Mouse (Mus musculus): ENCODE measurements at regions not wholly inside any gene's neighbourhood (a gene's known extent, or its start where the extent isn't known, plus 50 kb on each side); places are given as distances from the start of the nearest gene placed in this dataset.

DNA sequence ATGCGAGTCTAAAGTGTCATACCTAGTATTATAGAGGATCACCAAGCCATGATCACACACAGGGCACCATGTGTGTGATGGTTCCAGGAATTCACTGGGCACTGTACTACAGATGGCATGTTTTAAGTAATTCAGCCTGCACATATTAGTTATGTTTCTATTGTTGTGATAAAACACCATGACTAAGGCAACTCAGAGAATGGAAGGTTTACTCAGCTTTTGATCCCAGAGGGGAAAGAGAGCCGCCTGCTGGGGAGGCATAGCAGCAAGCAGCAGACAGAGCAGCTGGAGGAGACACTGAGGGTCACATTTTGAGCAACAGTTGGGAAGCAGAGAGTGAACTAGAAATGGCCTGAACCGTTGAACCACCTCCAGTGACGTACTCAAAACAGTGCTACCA, 88.2 kb upstream of the Ctbp2 start:
- H3K4me1 ChIP-seq (ENCODE audit: control insufficient read depth, insufficient read depth, low read length): no peaks in the 10 kb centered on the region

DNA sequence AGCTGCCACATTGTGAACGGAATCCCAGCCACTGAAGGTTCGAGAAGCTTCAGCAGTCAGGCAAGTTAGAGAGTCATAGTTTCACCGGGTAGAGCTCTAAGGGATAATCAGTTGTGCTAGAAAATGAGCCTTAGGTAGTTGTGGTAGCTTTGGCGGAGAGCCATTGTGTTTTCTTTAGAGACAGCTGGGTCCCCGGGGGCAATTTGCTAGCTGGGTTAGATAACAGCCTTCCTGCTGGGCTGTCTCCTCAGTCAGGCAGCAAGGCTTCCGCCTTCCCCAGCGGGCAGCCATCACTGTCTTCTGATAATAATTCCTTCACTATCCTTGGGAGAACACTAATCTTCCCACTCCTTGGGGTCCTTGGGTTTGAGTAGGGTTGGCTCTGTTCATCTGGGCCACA, 81.5 kb upstream of the Ctbp2 start:
- no peak overlapping the region for H3K4me3 ChIP-seq (ENCODE audit: insufficient read depth, low read length)

More for the DNA sequence above, 88.2 kb upstream of the Ctbp2 start:
- no peak for TF ChIP-seq CTCF (IDR thresholded peaks at IDR 0.05; ENCODE audit: low read depth, low read length)
- TF ChIP-seq POLR2A (IDR thresholded peaks at IDR 0.05; ENCODE audit: borderline replicate concordance, low read depth, low read length): no peak
- Histone ChIP-seq H3K4me3 (ENCODE audit: insufficient read depth, low read length) (no peak overlapping the region), H3K27ac (ENCODE audit: insufficient read depth, low read depth, low read length) (no peak overlapping the region)

DNA sequence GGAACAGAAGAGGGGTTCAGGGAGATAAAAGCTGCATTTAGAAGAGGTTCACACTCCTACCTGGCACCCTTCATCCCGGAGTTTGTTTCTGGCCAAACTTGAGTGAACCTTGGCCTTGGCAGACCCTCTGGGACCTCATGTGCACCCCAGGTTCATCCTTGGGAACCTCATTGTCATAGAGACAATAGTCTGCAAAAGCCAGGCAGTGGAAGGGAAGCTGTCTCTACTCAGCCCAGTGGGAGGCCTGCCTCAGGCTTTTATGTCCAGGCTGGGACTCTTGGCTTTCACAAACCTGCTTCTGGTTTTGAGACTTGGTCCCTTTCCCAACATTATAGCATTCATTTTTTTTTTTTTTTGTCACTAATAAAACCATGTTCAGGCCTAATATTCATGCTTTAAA, 80.3 kb upstream of the Ctbp2 start:
- Histone ChIP-seq H3K4me1 (ENCODE audit: control insufficient read depth, insufficient read depth, low read length) (no peaks in the 10 kb centered on the region), H3K27ac (ENCODE audit: insufficient read depth, low read depth, low read length) (no peak overlapping the region), H3K4me3 (ENCODE audit: insufficient read depth, low read length) (no peak overlapping the region)
- TF ChIP-seq POLR2A (IDR thresholded peaks at IDR 0.05; ENCODE audit: borderline replicate concordance, low read depth, low read length) (no peak), CTCF (IDR thresholded peaks at IDR 0.05; ENCODE audit: low read depth, low read length) (no peak)

More for the DNA sequence above, 81.5 kb upstream of the Ctbp2 start:
- no peak overlapping the region for H3K27ac ChIP-seq (ENCODE audit: insufficient read depth, low read depth, low read length)
- TF ChIP-seq POLR2A (IDR thresholded peaks at IDR 0.05; ENCODE audit: borderline replicate concordance, low read depth, low read length) (no peak), CTCF (IDR thresholded peaks at IDR 0.05; ENCODE audit: low read depth, low read length) (no peak)
- H3K4me1 ChIP-seq (ENCODE audit: control insufficient read depth, insufficient read depth, low read length): no peaks in the 10 kb centered on the region

DNA sequence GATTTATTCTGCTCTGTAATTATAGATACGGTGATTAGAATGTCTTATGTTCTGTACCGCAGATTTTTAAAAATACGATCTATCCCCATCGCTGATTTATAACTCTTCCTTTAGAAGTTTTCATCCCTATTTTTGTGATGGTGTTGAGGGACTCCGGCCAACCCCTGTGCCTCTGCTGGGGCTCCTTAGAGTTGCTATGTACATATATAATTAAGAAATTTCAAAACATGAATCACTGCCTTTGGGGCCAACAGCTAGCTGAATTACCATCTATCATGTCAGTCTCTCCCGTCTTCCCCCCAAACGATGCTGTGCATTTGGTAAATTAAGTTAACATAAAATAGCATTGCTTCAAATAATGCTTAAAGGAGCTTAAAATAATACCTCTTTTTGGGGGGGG, 79.8 kb upstream of the Ctbp2 start:
- TF ChIP-seq POLR2A (IDR thresholded peaks at IDR 0.05; ENCODE audit: borderline replicate concordance, low read depth, low read length): no peak
- no peak for TF ChIP-seq CTCF (IDR thresholded peaks at IDR 0.05; ENCODE audit: low read depth, low read length)
- Histone ChIP-seq H3K27ac (ENCODE audit: insufficient read depth, low read depth, low read length) (no peak overlapping the region), H3K4me3 (ENCODE audit: insufficient read depth, low read length) (no peak overlapping the region), H3K4me1 (ENCODE audit: control insufficient read depth, insufficient read depth, low read length) (no peaks in the 10 kb centered on the region)

DNA sequence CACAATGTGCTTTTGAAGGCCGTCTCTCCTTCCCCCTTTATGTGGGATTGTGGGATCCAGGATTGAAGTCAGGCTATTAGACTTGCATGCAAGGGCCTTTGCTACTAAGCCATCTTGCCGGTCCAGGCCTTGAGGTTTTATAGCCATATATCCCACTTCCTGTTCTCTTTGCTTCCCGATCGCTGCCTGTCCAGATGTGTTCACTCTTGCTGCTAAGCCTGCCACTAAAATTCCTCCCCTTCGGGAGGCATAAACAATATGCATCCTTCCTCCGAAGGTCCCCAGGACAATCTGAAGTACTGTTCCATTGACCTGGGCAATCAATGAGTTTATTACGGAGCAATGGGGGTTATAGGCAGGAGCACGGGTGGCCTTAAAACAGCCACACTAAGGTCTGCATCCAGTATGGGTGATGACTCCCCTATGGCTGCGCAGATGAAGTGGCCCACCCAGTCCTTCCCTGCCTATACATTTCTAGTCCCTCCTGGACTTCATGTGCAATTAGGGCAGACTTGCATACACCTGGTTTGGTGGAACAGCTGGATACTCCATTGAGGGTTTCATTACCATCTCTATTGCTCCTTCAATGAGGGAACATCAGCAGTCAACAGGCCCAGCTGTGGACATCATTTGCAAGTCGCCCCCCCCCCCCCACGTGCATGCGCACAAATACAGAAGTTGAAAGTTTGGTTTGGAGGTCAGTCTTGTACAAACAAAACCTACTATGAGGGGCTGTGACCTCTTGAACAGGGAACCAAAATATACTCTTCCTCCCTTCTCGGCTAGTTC, 78.1 kb upstream of the Ctbp2 start:
- H3K27ac ChIP-seq (ENCODE audit: insufficient read depth, low read depth, low read length): no peak overlapping the region
- H3K4me1 ChIP-seq (ENCODE audit: control insufficient read depth, insufficient read depth, low read length): no peaks in the 10 kb centered on the region
- H3K4me3 ChIP-seq (ENCODE audit: insufficient read depth, low read length): no peak overlapping the region
- TF ChIP-seq CTCF (IDR thresholded peaks at IDR 0.05; ENCODE audit: low read depth, low read length) (no peak), POLR2A (IDR thresholded peaks at IDR 0.05; ENCODE audit: borderline replicate concordance, low read depth, low read length) (no peak)

DNA sequence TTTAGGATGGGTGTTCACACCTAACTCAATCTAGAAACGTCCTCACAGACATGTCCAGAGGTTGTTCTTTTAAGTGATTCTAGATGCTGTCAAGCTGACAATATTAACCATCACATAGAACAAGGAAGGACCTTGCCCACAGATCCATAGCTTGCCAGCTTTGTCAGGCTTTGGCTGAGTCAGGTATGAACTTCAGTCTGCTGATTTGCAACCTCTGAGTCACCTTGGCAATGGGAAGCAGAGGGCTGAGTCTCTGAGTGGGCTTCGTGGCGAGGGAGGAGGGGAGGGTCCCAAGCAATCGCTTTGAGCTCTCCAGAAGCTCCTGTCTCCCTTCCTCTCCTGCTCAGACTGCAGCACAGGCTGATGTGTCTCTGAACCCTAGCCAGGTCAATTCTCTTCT, 74.9 kb upstream of the Ctbp2 start:
- no peak for TF ChIP-seq POLR2A (IDR thresholded peaks at IDR 0.05; ENCODE audit: borderline replicate concordance, low read depth, low read length)
- TF ChIP-seq CTCF (IDR thresholded peaks at IDR 0.05; ENCODE audit: low read depth, low read length): no peak
- no peak overlapping the region for H3K27ac ChIP-seq (ENCODE audit: insufficient read depth, low read depth, low read length)
- no peaks in the 10 kb centered on the region for H3K4me1 ChIP-seq (ENCODE audit: control insufficient read depth, insufficient read depth, low read length)
- no peak overlapping the region for H3K4me3 ChIP-seq (ENCODE audit: insufficient read depth, low read length)

DNA sequence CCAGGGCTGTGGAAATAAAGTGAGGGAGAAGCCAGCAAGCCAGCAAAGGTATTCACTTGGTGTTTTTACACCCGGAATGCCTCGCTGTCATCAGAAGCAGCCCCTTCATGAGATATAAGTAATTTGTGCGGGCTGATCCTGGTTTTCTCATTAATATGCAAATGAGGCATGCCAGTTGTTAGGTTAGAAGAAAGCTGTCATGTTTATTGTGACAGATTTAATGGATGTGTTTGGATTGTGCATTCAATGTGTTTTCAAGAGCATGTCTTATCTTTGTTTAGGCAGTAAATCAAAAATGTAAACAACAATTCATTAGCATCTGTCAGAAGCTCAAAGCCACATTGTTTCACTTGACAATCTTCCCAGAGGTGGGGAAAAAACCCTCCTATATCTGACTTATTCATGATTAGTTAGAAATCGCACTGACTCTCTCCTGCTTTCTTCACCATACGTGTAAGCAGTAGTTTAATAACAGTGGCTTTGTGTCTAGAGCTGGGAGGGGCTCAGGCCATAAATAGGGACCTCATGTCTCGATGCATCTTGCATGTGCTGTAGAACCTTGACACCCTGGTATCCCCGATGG, 65.8 kb upstream of the Ctbp2 start:
- H3K4me1 ChIP-seq (ENCODE audit: control insufficient read depth, insufficient read depth, low read length): no peaks in the 10 kb centered on the region
- H3K4me3 ChIP-seq (ENCODE audit: insufficient read depth, low read length): no peak overlapping the region
- no peak overlapping the region for H3K27ac ChIP-seq (ENCODE audit: insufficient read depth, low read depth, low read length)
- no peak for TF ChIP-seq CTCF (IDR thresholded peaks at IDR 0.05; ENCODE audit: low read depth, low read length)
- no peak for TF ChIP-seq POLR2A (IDR thresholded peaks at IDR 0.05; ENCODE audit: borderline replicate concordance, low read depth, low read length)

DNA sequence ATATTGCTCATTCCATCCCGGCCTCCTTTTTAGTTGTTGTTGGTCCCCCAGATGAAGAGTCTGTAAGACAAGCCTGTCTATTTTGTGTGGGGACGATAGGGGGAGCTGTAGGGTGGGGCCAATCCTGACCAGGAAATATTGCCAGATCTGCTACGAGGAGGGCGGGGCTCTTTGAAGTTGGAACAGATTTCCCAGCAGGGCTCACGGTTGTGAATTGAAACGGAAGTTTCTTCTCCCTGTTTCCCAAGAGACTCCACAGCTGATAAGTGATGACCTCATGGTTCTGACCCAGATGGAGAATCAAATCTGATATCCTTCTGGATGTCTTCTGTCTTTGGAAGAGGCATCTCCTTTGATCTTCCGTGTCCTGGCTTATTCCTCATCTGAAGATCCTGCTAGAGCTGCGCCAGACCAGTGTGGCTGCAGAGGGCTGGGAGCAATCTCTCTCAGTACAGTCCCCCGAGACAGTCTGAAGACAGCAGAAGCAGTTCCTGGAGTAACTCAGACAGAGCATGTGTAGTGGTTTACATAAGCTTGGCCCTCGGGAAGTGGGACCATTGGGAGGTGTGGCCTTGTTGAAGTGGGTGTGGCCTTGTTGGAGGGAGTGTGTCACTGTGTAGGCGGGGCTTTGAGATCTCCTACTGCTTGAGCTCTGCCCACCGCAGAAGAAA, 61.9 kb upstream of the Ctbp2 start:
- Histone ChIP-seq H3K4me3 (ENCODE audit: insufficient read depth, low read length) (0 out of 2 replicates have a peak overlapping the region, but pooled peaks have one; percentile 2), H3K4me1 (ENCODE audit: control insufficient read depth, insufficient read depth, low read length) (no peaks in the 10 kb centered on the region), H3K27ac (ENCODE audit: insufficient read depth, low read depth, low read length) (no peak overlapping the region)
- no peak for TF ChIP-seq POLR2A (IDR thresholded peaks at IDR 0.05; ENCODE audit: borderline replicate concordance, low read depth, low read length)
- no peak; the same call in 1 of the 2 replicates for TF ChIP-seq CTCF (IDR thresholded peaks at IDR 0.05; ENCODE audit: low read depth, low read length)

DNA sequence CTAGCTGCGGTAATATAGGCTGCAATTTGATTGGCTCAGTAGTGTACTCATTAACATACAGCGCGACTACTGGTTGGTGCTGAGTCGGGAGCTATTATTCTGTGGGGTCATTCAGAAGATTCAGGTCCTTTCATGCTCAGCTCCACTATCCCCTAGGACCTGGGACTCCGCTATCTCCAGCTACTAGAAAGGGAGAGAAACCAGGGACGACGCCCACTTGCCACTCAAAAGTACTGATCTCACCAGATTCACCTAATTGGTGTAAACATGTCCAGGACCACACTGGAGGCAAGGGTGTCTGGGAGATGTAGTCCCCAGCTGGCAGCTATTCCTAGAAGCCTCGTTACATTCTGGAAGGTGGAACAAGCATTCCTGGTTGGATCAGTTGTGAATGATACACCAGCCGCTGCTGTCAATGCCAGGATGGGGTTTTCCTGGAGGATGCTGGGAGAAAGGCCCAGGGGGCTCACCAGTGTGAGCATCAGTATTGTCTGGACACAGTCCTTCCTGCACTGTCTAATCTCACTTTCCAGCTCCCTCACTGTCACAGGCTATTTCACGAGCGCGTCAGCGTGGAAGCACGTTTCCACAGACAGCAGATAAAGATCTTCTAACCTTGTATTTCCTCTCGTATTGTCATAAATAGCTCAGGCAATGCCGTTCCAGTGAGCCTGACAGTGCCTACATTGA, 60.9 kb upstream of the Ctbp2 start:
- TF ChIP-seq POLR2A (IDR thresholded peaks at IDR 0.05; ENCODE audit: borderline replicate concordance, low read depth, low read length) (no peak), CTCF (IDR thresholded peaks at IDR 0.05; ENCODE audit: low read depth, low read length) (no peak)
- H3K4me1 ChIP-seq (ENCODE audit: control insufficient read depth, insufficient read depth, low read length): no peaks in the 10 kb centered on the region
- H3K27ac ChIP-seq (ENCODE audit: insufficient read depth, low read depth, low read length): no peak overlapping the region
- no peak overlapping the region for H3K4me3 ChIP-seq (ENCODE audit: insufficient read depth, low read length)

All from bone marrow macrophage, adult 2 months (primary cell).